Mouse (Mus musculus) megakaryocyte progenitor cell, adult 5-6 weeks (primary cell): ENCODE results near the gene 2310033P09Rik. TPM values are rescaled to one million over a fixed set of nuclear protein-coding genes. Genes with fewer than 3 reads are reported as not detected.
"Not testable (repeated sequence)": the region's sequence is repeated elsewhere in the genome, so short reads cannot be mapped to it uniquely, and the experiment has no call there.

Experiments
- ATAC-seq: replicated peaks from 2 replicates; pipeline ENCODE4 v1.8.0; 2016; ENCODE audit warnings: mild to moderate bottlenecking, moderate TSS enrichment, inconsistent platforms; ENCODE audit not compliant: poor library complexity
- total RNA-seq, 2 experiments: library from RNA; stranded (forward) in 1 of 2; stranded (reverse) in 1 of 2; fragments of 157-497, 149-512 nt in 1 of 2; fragments of 200-1000 nt in 1 of 2; gene quantifications; 2 replicates each; pipeline versions ENCODE4 v1.2.3 to v1.2.4; 2015 to 2017

2310033P09Rik gene
- total RNA-seq, 2 experiments from 2014 or later, result 8.7 to 17.9 TPM

GRCm38 (mm10) chr11:59196230-59196629, 11.9 kb upstream of the 2310033P09Rik start:
- ATAC-seq, result no peak

- peak; percentile 61 for ATAC-seq
Observed at GRCm38 (mm10) chr11:59201216-59202002, 6.7 kb upstream of the 2310033P09Rik start.

- ATAC-seq, result peak; percentile 97
Observed at GRCm38 (mm10) chr11:59202081-59202995, 5.8 kb upstream of the 2310033P09Rik start, which contains the start of gene Mrpl55. TSS of gene Mrpl55 (plus strand) at chr11:59202486.

GRCm38 (mm10) chr11:59209003-59209441, 901 bp downstream of the 2310033P09Rik start:
- peak; percentile 74 for ATAC-seq

- no peak for ATAC-seq
Observed at GRCm38 (mm10) chr11:59209580-59209979, 1.5 kb downstream of the 2310033P09Rik start.

GRCm38 (mm10) chr11:59210020-59210419, 1.9 kb downstream of the 2310033P09Rik start:
- no peak for ATAC-seq

- not testable (repeated sequence) for ATAC-seq
Observed at GRCm38 (mm10) chr11:59211561-59211960, 3.4 kb downstream of the 2310033P09Rik start.

GRCm38 (mm10) chr11:59212320-59212719, 4.2 kb downstream of the 2310033P09Rik start:
- ATAC-seq, result peak; percentile 49

- ATAC-seq, result no peak
Observed at GRCm38 (mm10) chr11:59212892-59213494, 4.9 kb downstream of the 2310033P09Rik start.

GRCm38 (mm10) chr11:59216955-59217354, 8.8 kb downstream of the 2310033P09Rik start:
- ATAC-seq, result peak; percentile 36; the same call in 1 of the 2 replicates

- no peak for ATAC-seq
Observed at GRCm38 (mm10) chr11:59218389-59218998, 10.4 kb downstream of the 2310033P09Rik start.

- peak; percentile 63 for ATAC-seq
Observed at GRCm38 (mm10) chr11:59219064-59219463, 10.9 kb downstream of the 2310033P09Rik start.

- ATAC-seq, result peak; percentile 35; the same call in 1 of the 2 replicates
Observed at GRCm38 (mm10) chr11:59221604-59222003, 13.5 kb downstream of the 2310033P09Rik start.

GRCm38 (mm10) chr11:59222306-59222705, 14.2 kb downstream of the 2310033P09Rik start:
- no peak for ATAC-seq

GRCm38 (mm10) chr11:59224025-59224424, 15.9 kb downstream of the 2310033P09Rik start:
- ATAC-seq, result no peak

GRCm38 (mm10) chr11:59224470-59224869, 16.3 kb downstream of the 2310033P09Rik start:
- no peak for ATAC-seq

- peak; percentile 10; the same call in 1 of the 2 replicates for ATAC-seq
Observed at GRCm38 (mm10) chr11:59225167-59225566, 17.0 kb downstream of the 2310033P09Rik start.

- ATAC-seq, result no peak
Observed at GRCm38 (mm10) chr11:59226251-59226650, 18.1 kb downstream of the 2310033P09Rik start.

- peak; percentile 18; the same call in 1 of the 2 replicates for ATAC-seq
Observed at GRCm38 (mm10) chr11:59226787-59227603, 18.9 kb downstream of the 2310033P09Rik start.
